Mouse (Mus musculus): Measurements from ENCODE around the gene Ankrd49. TPM values are rescaled to one million over a fixed set of nuclear protein-coding genes. Genes with fewer than 3 reads are reported as not detected.
A peak's percentile ranks its signal among the peaks of the same experiment; 100 is the strongest.

Gene Ankrd49
- total RNA-seq, 2 experiments from 2014 or later = 7.7 to 8.2 TPM

GRCm38 (mm10) chr9:14751503-14752000, 33.1 kb downstream of the Ankrd49 start:
- intact Hi-C loops (cut with DNase I) = no loop called here
- peak in 1 of 2 experiments; percentile 19 for DNase-seq

- peak; percentile 4 to 32 for DNase-seq
- intact Hi-C loops (cut with DNase I) = no loop called here
Observed at GRCm38 (mm10) chr9:14750901-14751502, 33.7 kb downstream of the Ankrd49 start.

- intact Hi-C loops (cut with DNase I) = no loop called here
- DNase-seq = no peak
Observed at GRCm38 (mm10) chr9:14740151-14740924, 44.3 kb downstream of the Ankrd49 start, which contains the start of gene Piwil4. TSS of gene Piwil4 (minus strand) at chr9:14740733.

- intact Hi-C loops (cut with DNase I) = no loop called here
- DNase-seq = no peak
Observed at GRCm38 (mm10) chr9:14739498-14740150, 45.0 kb downstream of the Ankrd49 start.

DNA sequence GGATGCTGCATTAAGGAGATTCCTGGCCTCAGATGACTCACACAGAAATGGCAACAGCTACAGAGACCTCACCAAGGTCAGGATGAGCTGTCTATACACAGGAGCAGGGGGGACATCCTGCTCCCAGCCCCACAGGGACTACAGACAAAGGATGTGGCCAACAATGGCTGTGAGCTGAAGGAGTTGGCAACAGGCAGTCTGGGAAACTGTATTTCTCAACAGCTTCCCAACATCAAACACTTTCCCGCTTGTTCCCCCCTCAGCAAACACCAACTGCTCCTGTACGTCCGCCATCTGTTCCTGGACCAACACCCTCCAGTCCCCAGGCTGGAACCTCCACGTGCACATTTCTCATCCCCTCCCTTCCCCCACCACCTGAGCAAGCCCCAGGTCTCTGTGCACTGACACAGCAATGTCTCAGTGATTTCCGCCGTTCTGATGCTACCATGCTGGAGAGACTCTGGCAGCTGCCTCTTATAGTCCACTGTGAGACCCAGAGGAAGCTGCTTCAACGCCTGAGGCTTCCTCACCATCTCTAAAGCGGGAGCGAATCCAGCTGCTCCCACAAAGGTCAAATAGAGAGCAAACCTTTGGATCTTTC, 53.6 kb downstream of the Ankrd49 start:
- intact Hi-C loops (cut with DNase I) = no loop called here
- peak; percentile 22 to 33 for DNase-seq

Other genes with a start within 250 kb of the Ankrd49 start
- gene Amotl1, start 139.8 kb downstream of the Ankrd49 start, total RNA-seq (2021) = 10 to 100 TPM; 62.2 to 65.4 TPM
- gene Piwil4, start 44.1 kb downstream of the Ankrd49 start, total RNA-seq (2021) = not detected
- 1 to 10 TPM in 1 of 2 experiments, under 1 TPM in 1; 0.69 to 1.1 TPM for gene Fut4, start 32.5 kb downstream of the Ankrd49 start, total RNA-seq (2021)
- gene 1700012B09Rik, start 13.8 kb downstream of the Ankrd49 start, total RNA-seq (2021) = not detected
- 10 to 100 TPM; 13.4 to 16.1 TPM for gene Mre11a, start 202 bp downstream of the Ankrd49 start, total RNA-seq (2021)
- gene Gpr83, start 75.4 kb upstream of the Ankrd49 start, total RNA-seq (2021) = under 1 TPM in 1 of 2 experiments, not detected in 1; 0.07 TPM
- gene Izumo1r, start 119.1 kb upstream of the Ankrd49 start, total RNA-seq (2021) = not detected

Data from heart, postnatal 10 days (tissue).